Mouse (Mus musculus) liver, embryonic 12.5 days (tissue): ENCODE results near the gene Msh5. TPM values are rescaled to one million over a fixed set of nuclear protein-coding genes. Genes with fewer than 3 reads are reported as not detected.

Source experiments
- ATAC-seq: fragments of 200-750 bp; cut with Nextera tagmentation; 2 replicates; pipeline ENCODE4 v1.8.0; 2017; ENCODE audit warnings: moderate number of reproducible peaks, mild to moderate bottlenecking, moderate library complexity
- H3K27ac ChIP-seq: fragments of 300-500 bp; sonication (generic); 2 replicates; pipeline ENCODE4 v1.5.1; 2016; ENCODE audit warnings: mild to moderate bottlenecking
- H3K27me3 ChIP-seq: fragments of 300-500 bp; sonication (generic); replicated peaks from 2 replicates; pipeline ENCODE4 v1.6.1; 2016; ENCODE audit warnings: mild to moderate bottlenecking, moderate library complexity
- H3K36me3 ChIP-seq: fragments of 300-500 bp; sonication (generic); 2 replicates; pipeline ENCODE4 v1.6.1; 2016; ENCODE audit warnings: mild to moderate bottlenecking, moderate library complexity
- H3K4me1 ChIP-seq: fragments of 300-500 bp; sonication (generic); 2 replicates; pipeline ENCODE4 v1.6.1; 2016
- H3K4me2 ChIP-seq: fragments of 300-500 bp; sonication (generic); 2 replicates; pipeline ENCODE4 v1.6.1; 2016; ENCODE audit warnings: mild to moderate bottlenecking, moderate library complexity
- H3K4me3 ChIP-seq: fragments of 300-500 bp; sonication (generic); 2 replicates; pipeline ENCODE4 v1.5.1; 2016; ENCODE audit warnings: mild to moderate bottlenecking, moderate library complexity
- H3K9ac ChIP-seq: fragments of 300-500 bp; sonication (generic); 2 replicates; pipeline ENCODE4 v1.6.1; 2016; ENCODE audit warnings: mild to moderate bottlenecking, moderate library complexity
- H3K9me3 ChIP-seq: fragments of 300-500 bp; sonication (generic); replicated peaks from 2 replicates; pipeline ENCODE4 v1.6.1; 2016; ENCODE audit warnings: mild to moderate bottlenecking, moderate library complexity
- WGBS: fragments of 180-500 bp; shearing (Covaris S2); methylation state at CpG from one replicate; pipeline ENCODE4 v1.1.7; 2016; ENCODE audit not compliant: insufficient replicate concordance; 5-methylcytosine and 5-hydroxymethylcytosine counted together
- polyA plus RNA-seq: library from polyadenylated mRNA; unstranded; fragments of >200 nt; fragmentation: Nextera tagmentation; extraction: Ambion mirVana; gene quantifications from 2 replicates; pipeline ENCODE4 v1.2.1, GENCODE M21; 2016

The Msh5 gene
- polyA plus RNA-seq, 1 experiment from 2014 or later: 4.0 TPM

DNA sequence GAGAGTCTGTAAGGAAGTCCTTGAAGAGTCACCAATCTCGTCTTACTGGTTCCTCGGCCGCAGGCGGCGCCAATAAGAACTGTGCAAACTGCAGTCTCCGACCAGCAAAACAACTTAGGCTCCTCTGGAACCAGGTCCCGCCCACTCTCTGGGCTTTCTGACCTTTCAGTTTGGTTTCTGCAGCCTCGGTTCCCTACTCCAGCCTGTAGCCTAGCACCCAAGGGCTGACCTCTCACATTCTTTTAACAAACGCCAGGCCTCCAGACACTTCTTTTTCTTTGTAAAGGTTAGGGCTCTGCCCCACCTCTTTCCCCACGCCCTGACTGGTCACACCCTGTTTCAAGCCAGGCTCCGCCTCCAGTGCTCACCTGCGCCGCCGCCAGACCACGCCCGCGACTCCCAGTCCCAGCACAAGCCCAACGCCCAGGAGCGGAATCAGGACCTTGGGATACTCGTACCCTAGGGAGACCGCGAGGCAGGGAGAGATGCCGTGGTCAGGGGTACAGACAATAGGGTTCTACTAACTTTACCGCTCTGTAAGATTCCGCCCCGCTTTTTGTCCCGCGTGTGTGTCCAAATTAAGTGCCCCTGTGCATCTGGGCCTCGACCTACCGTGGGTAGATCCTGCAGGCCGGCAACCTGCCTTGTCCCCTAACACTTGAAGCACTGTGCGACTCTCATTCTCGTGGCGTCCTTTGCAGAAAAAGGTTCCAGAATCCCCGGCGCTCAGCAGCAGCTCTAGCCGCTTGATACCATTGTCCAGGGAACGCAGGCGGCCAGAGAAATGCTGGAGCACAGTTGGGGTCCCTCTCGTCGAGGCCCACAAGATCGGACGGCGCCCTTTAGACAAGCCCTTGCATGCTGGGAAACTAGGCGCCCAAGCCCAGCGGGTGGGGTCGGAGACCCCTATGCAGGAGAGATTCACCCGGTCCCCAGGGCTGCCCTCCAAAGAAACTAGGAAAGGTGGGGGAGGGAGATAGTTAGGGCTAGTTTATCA lies 18.7 kb upstream of the Msh5 start, which contains the start of gene Ly6g6c:
TSS of gene Ly6g6c (plus strand) at position 438 of the 997 bp plus-strand sequence.
- H3K9me3 ChIP-seq: no peaks in the 10 kb centered on the region
- H3K27me3 ChIP-seq: peaks cover 78% of the 10 kb centered on the region
- no peak within 1 kb of the TSS; the same call in 1 of the 2 replicates for H3K27ac ChIP-seq
- peak within 1 kb of the TSS; percentile 44 for H3K9ac ChIP-seq
- peak; percentile 39 for ATAC-seq
- peaks cover 43% of the 10 kb centered on the region for H3K4me1 ChIP-seq
- peak within 1 kb of the TSS; percentile 76 for H3K4me2 ChIP-seq
- H3K4me3 ChIP-seq: peak within 1 kb of the TSS; percentile 50
- peaks cover 12% of the 10 kb centered on the region; the same call in 1 of the 2 replicates for H3K36me3 ChIP-seq
- WGBS: 2% methylated on average over 48 of the region's 48 CpGs

- H3K27me3 ChIP-seq: peaks cover 77% of the 10 kb centered on the region
- no peak overlapping the region for H3K9ac ChIP-seq
- peaks cover 52% of the 10 kb centered on the region for H3K4me1 ChIP-seq
- peaks cover 12% of the 10 kb centered on the region; the same call in 1 of the 2 replicates for H3K36me3 ChIP-seq
- no peaks in the 10 kb centered on the region for H3K9me3 ChIP-seq
- H3K4me3 ChIP-seq: peak overlapping the region; percentile 50
- H3K27ac ChIP-seq: no peak overlapping the region
- ATAC-seq: no peak
- H3K4me2 ChIP-seq: peak overlapping the region; percentile 76
- 19% methylated on average over 10 of the region's 10 CpGs for WGBS
Observed at GRCm38 (mm10) chr17:35064378-35064877, 17.9 kb upstream of the Msh5 start.

DNA sequence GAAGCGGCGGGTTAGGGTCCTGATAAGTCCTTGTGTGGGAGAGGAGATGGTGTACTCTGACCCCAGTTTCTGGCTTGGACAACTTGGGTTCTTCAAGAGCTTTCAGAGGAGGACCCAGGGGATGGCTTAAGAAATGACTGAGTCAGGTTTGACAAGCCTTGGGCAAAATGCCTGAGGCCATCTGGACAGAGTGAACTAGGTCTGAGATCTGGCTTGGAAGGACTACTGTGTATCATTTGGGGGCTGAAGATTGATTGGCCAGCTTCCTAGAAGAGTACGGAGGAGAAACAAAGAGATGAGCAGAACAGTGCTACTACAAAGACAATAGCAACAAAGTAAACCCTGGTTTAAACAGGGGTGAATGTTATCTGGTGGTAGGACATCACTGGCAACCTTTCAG lies 16.9 kb upstream of the Msh5 start:
- 82% methylated on average over 3 of the region's 3 CpGs for WGBS

GRCm38 (mm10) chr17:35061299-35061698 lies 14.8 kb upstream of the Msh5 start:
- no peak overlapping the region for H3K4me2 ChIP-seq
- H3K27ac ChIP-seq: no peak overlapping the region
- peaks cover 46% of the 10 kb centered on the region for H3K27me3 ChIP-seq
- WGBS: 73% methylated on average over 8 of the region's 8 CpGs
- H3K4me1 ChIP-seq: peaks cover 74% of the 10 kb centered on the region
- peaks cover 35% of the 10 kb centered on the region for H3K36me3 ChIP-seq
- H3K9ac ChIP-seq: no peak overlapping the region
- H3K9me3 ChIP-seq: no peaks in the 10 kb centered on the region
- no peak overlapping the region for H3K4me3 ChIP-seq
- no peak for ATAC-seq

More for the DNA sequence above, 16.9 kb upstream of the Msh5 start:
- Histone ChIP-seq H3K9me3 (no peaks in the 10 kb centered on the region), H3K36me3 (peaks cover 14% of the 10 kb centered on the region), H3K9ac (no peak overlapping the region), H3K4me1 (peaks cover 61% of the 10 kb centered on the region), H3K4me2 (no peak overlapping the region), H3K27me3 (peaks cover 67% of the 10 kb centered on the region), H3K4me3 (no peak overlapping the region), H3K27ac (no peak overlapping the region)
- no peak for ATAC-seq

- peaks cover 74% of the 10 kb centered on the region for H3K4me1 ChIP-seq
- no peak overlapping the region for H3K27ac ChIP-seq
- peaks cover 40% of the 10 kb centered on the region for H3K36me3 ChIP-seq
- H3K9ac ChIP-seq: no peak overlapping the region
- H3K4me2 ChIP-seq: no peak overlapping the region
- no peak overlapping the region for H3K4me3 ChIP-seq
- ATAC-seq: no peak
- H3K27me3 ChIP-seq: peaks cover 41% of the 10 kb centered on the region
- no peaks in the 10 kb centered on the region for H3K9me3 ChIP-seq
- WGBS: 62% methylated on average over 22 of the region's 22 CpGs
Observed at GRCm38 (mm10) chr17:35060737-35061297, 14.3 kb upstream of the Msh5 start.

DNA sequence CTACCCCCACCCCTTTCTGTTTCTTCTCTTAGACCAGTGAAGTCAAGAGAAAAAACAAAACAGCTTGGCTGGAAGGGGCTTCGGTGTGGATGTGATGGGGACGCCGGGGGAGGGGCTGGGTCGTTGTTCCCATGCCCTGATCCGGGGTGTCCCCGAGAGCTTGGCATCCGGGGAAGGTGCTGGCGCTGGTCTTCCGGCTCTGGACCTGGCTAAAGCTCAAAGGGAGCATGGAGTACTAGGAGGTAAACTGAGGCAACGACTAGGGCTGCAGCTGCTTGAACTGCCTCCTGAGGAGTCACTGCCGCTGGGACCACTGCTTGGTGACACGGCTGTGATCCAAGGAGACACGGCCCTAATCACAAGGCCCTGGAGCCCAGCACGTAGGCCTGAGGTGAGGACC lies 13.5 kb upstream of the Msh5 start:
- Histone ChIP-seq H3K27me3 (peaks cover 33% of the 10 kb centered on the region), H3K27ac (no peak overlapping the region), H3K36me3 (peaks cover 47% of the 10 kb centered on the region), H3K4me2 (peak overlapping the region; percentile 93), H3K4me1 (peaks cover 70% of the 10 kb centered on the region), H3K4me3 (peak overlapping the region; percentile 63), H3K9ac (peak overlapping the region; percentile 70; the same call in 1 of the 2 replicates), H3K9me3 (no peaks in the 10 kb centered on the region)
- 41% methylated on average over 14 of the region's 14 CpGs for WGBS
- ATAC-seq: no peak

DNA sequence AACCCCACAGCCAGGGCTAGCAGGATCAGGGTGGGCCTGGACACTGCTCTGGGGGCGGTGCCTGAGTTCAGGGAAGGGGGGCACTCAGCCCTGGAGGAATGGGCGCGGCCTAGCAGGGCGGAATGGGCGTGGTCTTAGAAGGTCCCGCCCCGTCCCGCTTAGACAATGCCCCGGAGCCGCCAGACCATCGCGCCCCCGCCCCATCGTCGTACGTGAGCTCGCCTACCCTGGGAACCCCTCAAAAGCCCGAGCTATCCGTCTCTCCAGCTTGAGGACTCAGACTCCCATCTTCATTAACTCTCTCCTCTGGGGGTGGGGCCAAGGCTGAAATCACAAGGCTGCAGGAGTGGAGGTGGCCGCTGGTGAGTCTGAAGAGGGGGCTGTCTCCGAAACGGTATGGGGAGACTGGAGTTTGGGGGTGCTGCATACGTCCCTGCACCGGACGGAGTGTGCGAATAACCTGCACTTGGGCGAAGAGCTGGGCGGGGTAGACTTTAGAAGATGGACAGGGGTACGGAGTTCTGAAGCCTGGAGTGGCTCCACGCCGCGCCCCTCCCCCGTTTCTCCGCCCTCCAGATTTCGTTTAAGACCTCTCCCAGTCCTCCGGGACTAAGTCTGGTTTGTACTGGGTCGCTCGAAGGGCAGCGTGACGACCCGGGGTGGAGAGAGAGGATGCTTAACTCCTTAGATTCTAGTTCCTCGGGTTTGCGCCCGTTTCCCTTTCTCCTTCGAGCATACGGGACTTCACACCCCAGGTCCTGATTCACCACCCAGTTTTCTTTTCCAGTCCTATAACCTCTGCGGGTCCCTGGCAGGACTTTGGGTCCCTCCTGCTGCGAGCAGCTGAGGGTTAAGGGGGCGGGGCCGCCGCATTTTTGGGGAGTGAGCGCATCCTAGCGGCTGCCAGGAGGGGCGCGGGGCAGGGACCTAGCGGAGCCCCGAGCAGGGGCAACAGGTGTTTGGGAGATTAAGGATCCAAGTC lies 12.7 kb upstream of the Msh5 start, which contains the start of gene Ddah2:
TSS of gene Ddah2 (plus strand) at position 125 of the 982 bp plus-strand sequence.
- Histone ChIP-seq H3K27me3 (peaks cover 25% of the 10 kb centered on the region), H3K4me1 (peaks cover 62% of the 10 kb centered on the region), H3K27ac (peak within 1 kb of the TSS; percentile 74), H3K9me3 (no peaks in the 10 kb centered on the region), H3K36me3 (peaks cover 56% of the 10 kb centered on the region), H3K4me2 (peak within 1 kb of the TSS; percentile 93), H3K9ac (peak within 1 kb of the TSS; percentile 70), H3K4me3 (peak within 1 kb of the TSS; percentile 63)
- WGBS: 1% methylated on average over 57 of the region's 57 CpGs
- peak; percentile 77 for ATAC-seq

- Histone ChIP-seq H3K9me3 (no peaks in the 10 kb centered on the region), H3K36me3 (peaks cover 65% of the 10 kb centered on the region), H3K4me3 (peak overlapping the region; percentile 63; the same call in 1 of the 2 replicates), H3K9ac (no peak overlapping the region), H3K4me2 (peak overlapping the region; percentile 93), H3K4me1 (peaks cover 63% of the 10 kb centered on the region), H3K27ac (0 out of 2 replicates have a peak overlapping the region, but pooled peaks have one; percentile 74), H3K27me3 (peaks cover 16% of the 10 kb centered on the region)
- ATAC-seq: no peak
- WGBS: 67% methylated on average over 9 of the region's 9 CpGs
Observed at GRCm38 (mm10) chr17:35058316-35058715, 11.8 kb upstream of the Msh5 start.

- WGBS: 36% methylated on average over 3 of the region's 3 CpGs
- Histone ChIP-seq H3K4me2 (no peak overlapping the region), H3K36me3 (peaks cover 77% of the 10 kb centered on the region), H3K4me1 (peaks cover 73% of the 10 kb centered on the region), H3K27ac (peak overlapping the region; percentile 49; the same call in 1 of the 2 replicates), H3K4me3 (no peak overlapping the region), H3K27me3 (peaks cover 10% of the 10 kb centered on the region; the same call in 1 of the 2 replicates), H3K9ac (peak overlapping the region; percentile 5; the same call in 1 of the 2 replicates), H3K9me3 (no peaks in the 10 kb centered on the region)
- no peak for ATAC-seq
Observed at GRCm38 (mm10) chr17:35057090-35057489, 10.5 kb upstream of the Msh5 start.

GRCm38 (mm10) chr17:35055691-35056495 lies 9.3 kb upstream of the Msh5 start:
- no peak for ATAC-seq
- Histone ChIP-seq H3K4me3 (no peak overlapping the region), H3K9me3 (no peaks in the 10 kb centered on the region), H3K9ac (no peak overlapping the region), H3K4me1 (peaks cover 75% of the 10 kb centered on the region), H3K4me2 (no peak overlapping the region), H3K27ac (no peak overlapping the region; the same call in 1 of the 2 replicates), H3K36me3 (peaks cover 69% of the 10 kb centered on the region), H3K27me3 (0 out of 2 replicates have a peak, but pooled peaks cover 4% of the 10 kb centered on the region)
- 82% methylated on average over 7 of the region's 7 CpGs for WGBS
